Mouse (Mus musculus): ENCODE measurements around the gene Wbp2.
"Not testable (repeated sequence)": the region's sequence is repeated elsewhere in the genome, so short reads cannot be mapped to it uniquely, and the experiment has no call there.

Wbp2 gene

GRCm38 (mm10) chr11:116086258-116087193, at the start of gene Wbp2:
Gene Wbp2 (minus strand): TSS chr11:116086995.
- peak; percentile 100 for DNase-seq

GRCm38 (mm10) chr11:116134171-116134570, 47.4 kb upstream of the Wbp2 start:
- no peak for DNase-seq

DNA sequence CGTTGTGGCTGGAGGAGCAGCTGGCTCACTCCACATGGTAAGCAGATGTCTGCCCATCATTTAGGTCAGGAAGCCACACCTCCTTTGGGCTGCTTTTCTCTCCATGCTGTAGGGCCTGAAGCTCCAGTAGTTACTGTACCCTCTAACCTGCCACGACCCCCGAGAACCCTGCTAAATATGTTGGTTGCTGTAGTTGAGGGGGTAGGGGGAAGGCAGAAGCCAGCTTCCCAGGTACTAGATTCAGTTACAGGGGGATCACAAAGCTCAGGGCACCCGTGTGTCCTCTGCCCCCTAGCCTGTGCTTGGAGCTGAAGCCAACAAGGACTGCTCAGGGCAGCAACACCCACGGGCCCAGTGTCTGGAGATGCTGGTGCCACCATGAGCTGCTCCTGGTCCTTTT, 46.7 kb upstream of the Wbp2 start:
- no peak for DNase-seq

- DNase-seq = peak; percentile 44
These were observed 45.9 kb upstream of the Wbp2 start for GRCm38 (mm10) chr11:116132366-116133333.

DNA sequence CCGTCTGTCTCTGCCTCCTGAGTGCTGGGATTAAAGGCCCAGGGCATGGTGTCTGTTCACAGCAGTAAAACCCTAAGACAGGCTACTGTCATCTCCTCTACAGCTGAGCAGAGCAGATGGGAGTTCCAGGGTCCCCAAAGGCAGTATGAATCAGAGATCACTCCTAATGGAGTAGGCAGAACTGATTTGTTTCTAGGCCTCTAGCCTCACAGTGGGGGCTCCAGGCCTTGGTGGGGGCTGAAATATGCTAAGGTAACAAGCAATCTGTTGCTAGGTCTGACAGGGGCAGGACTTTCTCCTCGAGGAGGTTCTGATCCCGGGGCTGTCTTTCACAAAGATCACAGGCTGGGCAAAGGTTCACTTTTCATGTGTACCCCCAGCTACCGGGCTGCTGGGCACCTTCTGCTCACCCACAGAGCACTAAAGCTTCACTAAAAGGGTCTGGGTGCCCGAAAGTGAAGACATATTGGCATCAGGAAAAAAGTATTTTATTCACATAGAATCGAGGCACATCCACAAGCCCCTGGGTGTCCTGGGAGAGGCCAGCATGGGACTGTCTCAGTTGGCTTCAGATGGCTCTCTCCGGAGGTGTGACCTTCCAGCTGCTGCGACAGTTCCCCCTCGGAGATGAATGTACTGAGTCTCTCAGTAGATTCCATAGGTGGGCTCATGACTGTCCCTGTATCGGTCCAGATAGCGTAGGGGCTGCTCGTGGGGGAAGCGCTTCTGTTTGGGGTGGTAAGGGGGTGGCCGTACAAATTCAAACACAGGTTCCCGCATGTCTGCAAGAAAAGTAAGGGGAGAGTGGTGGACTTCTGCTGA, 44.8 kb upstream of the Wbp2 start:
- DNase-seq = no peak

GRCm38 (mm10) chr11:116130488-116131205, 43.9 kb upstream of the Wbp2 start, which contains the start of gene Trim65:
Gene Trim65 (minus strand): TSS chr11:116131128.
- DNase-seq = peak; percentile 89

- no peak for DNase-seq
These were observed 43.2 kb upstream of the Wbp2 start for GRCm38 (mm10) chr11:116129993-116130487.

- DNase-seq = no peak
These were observed 42.4 kb upstream of the Wbp2 start for GRCm38 (mm10) chr11:116129091-116129790.

GRCm38 (mm10) chr11:116127986-116128385, 41.2 kb upstream of the Wbp2 start:
- DNase-seq = no peak

GRCm38 (mm10) chr11:116127156-116127980, 40.6 kb upstream of the Wbp2 start, which contains the start of gene Trim47:
Gene Trim47 (minus strand): TSS chr11:116127210.
- DNase-seq = peak; percentile 87

DNA sequence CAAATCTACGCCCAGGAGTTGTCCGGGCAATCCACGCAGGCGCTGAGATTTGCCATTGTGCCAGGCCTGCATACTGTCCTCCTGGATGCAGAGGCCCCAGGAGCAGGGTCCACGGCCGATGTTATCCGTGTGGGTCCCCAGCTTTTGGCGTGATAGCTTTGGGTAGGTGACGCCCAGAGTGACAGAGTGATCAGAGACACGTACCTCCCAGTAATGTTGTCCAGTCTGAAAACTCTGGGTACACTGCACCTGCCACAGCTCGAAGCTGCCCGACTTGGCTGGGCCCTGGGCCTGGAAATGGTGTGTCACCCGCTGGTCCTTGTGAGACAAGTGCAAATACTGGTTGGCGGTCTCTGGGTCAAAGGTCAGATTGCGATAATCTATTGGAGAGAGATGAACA, 39.5 kb upstream of the Wbp2 start:
- DNase-seq = no peak

- not testable (repeated sequence) for DNase-seq
These were observed 35.0 kb upstream of the Wbp2 start for GRCm38 (mm10) chr11:116121731-116122245.

GRCm38 (mm10) chr11:116117819-116118218, 31.0 kb upstream of the Wbp2 start:
- no peak for DNase-seq

DNA sequence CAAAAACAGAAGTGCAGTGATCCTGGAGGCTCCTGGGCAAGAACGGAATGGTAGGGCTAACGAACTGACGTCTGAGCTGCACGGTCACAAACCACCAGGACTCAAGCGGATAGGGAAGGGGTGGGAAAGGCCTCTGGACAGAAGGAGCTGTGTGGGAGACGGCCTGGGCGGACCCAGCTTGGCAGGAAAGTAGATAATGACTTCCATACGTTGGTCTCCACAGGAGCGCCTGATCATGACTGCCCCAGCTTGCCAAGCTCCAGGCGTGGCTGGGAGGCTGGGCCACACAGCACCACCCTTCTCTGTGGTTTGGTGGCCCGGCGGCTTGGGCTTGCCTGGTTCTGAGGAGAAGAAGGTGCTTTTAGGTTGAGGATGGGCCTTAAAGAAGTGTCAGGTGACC, 30.4 kb upstream of the Wbp2 start:
- DNase-seq = no peak

DNA sequence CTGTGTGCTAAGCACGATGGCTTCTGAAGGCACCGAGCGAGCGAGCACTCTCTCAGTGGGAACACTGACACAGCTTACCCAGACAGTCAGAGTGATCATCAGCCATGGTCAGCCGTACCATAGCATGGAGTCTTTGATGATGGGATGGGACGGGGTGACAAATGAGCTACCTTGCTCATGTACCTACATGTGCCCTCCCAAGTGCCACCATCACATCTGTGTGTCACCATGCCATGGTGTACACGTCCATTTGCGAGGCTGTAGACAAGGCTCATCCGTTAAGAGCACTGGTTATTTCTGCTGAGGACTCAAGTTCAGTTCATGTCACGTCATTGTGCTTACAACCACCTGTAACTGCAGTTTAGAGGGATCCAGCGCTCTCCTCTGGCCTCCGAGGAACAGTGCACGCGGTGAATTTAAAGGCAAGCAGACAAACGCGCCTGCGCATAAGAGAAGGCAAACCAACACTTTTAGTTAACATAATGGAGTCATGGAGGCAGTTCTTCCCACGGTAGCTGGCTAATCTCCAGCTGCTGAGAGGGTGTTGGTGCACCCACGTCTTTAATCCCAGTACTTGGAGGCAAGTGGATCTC, 24.9 kb upstream of the Wbp2 start:
- DNase-seq = no peak

DNA sequence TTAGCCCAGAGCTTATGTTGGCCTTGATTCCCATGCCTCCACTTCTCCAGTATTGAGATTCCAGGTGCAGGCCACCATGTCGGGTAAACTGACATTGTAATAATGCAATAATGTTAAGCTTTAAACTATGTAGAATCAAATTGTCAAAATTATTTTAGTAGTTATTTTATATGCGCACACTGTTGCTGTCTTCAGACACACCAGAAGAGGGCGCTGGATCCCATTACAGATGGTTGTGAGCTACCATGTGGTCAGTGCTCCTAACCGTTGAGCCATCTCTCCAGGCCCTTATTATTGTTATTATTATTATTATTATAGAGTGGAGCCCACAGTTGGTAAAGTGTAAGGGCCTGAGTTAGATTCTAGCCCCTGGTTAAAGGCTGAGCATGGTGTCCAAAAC, 24.3 kb upstream of the Wbp2 start:
- no peak for DNase-seq

DNA sequence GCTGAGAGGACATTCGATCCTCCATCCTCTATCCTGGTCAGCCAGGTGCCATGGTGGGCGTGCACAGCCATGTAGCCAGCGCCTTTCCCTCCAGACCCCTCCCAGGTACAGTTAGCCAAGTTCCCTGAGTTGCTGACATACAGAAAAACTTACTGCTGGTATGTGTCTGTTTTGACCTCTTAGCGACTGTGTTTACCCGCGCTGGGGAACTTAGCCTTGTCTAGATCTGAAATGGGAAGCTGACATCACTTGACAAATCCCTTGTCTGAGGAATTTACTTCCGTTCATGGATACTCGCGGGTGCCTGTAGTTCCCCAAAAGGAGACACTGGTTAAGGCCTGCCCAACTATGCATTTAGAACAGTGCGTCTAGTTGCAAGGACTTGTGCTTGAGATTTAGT, 23.7 kb upstream of the Wbp2 start:
- no peak for DNase-seq

DNA sequence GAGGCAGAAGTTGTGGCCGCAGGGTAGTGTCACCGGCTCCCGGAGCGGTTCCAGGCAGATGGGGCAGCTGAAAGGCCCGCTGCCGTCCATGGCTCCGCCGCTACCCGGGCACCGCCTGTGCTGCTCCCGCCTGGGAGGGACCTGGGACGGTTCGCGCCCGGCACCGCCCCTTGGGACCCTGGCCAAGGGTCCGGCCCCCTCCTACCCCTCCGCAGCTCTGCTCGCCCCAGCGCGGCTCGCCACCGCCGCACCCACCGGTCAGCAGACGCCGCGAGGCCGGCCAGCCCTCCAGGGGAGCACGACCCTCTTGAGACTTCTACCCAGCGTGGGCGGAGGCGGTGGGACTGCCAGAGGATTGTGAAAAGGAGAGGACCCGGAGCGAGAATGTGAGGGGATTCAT, 23.3 kb upstream of the Wbp2 start:
- peak; percentile 80 for DNase-seq

- DNase-seq = peak; percentile 54
These were observed 22.8 kb upstream of the Wbp2 start for GRCm38 (mm10) chr11:116109441-116110081.
